Mouse (Mus musculus) layer of hippocampus, adult 2 months (tissue): ENCODE data around the gene Ncln. TPM values are rescaled to one million over a fixed set of nuclear protein-coding genes. Genes with fewer than 3 reads are reported as not detected.

Experiments used
- DNase-seq, 2 experiments: peaks; one replicate each; pipeline ENCODE4 v3.0.0; 2022; ENCODE audit warnings: low spot score in 2 of 2
- H3K27ac ChIP-seq: fragments of 200-600 bp; 2 replicates; pipeline ENCODE4 v1.8.1; 2022
- H3K4me3 ChIP-seq: fragments of 200-600 bp; 2 replicates; pipeline ENCODE4 v1.8.1; 2022; ENCODE audit warnings: mild to moderate bottlenecking
- CTCF ChIP-seq: fragments of 200-600 bp; conservative IDR thresholded peaks from 2 replicates; pipeline ENCODE4 v1.8.1; 2022; ENCODE audit warnings: antibody characterized with exemption, mild to moderate bottlenecking, moderate library complexity
- total RNA-seq, 2 experiments: library from RNA; stranded (reverse); gene quantifications; 2 replicates each; pipeline ENCODE4 v1.2.3; 2021

Ncln gene
- total RNA-seq, 2 experiments from 2014 or later: 83.1 to 93.5 TPM

DNA sequence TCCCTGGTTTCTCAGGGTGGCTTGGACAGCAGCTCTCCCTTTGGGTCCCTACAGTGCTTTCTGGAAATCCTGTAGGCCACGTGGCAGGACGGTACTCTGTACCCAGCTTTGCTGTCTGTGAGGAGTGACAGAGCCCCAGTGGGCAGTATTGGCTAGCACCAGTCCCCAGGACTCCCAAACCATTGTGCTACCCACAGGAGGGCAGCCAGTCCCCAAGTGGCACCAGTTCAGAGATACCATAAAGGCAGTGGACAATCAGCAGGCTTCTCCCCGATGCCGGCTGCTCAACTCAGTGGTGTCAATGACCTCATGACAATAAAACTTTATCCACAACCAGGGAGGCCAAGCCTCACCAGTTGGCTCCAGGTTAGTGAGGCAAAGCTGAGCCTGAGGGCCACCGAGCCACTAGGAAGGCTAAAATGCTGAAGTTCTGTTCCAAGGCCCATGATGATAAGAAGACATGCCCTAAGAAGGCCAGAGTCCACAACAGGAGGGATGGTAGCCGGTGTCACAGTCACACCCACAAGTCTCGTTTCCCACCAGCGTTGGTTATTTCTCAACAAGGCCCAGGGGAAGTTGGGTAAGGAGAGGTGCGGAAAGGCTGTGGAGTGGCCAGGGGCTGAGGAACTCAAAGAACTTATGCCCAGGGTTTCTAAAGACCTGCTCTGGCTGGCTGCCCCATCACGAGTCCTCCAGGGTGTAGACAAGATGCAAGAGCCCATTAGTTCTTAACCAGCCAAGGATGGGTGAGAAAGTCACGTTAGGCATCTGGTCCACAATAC, 1.7 kb downstream of the Ncln start:
- no peak for TF ChIP-seq CTCF
- no peak overlapping the region for H3K4me3 ChIP-seq
- H3K27ac ChIP-seq: no peak overlapping the region
- no peak for DNase-seq

DNA sequence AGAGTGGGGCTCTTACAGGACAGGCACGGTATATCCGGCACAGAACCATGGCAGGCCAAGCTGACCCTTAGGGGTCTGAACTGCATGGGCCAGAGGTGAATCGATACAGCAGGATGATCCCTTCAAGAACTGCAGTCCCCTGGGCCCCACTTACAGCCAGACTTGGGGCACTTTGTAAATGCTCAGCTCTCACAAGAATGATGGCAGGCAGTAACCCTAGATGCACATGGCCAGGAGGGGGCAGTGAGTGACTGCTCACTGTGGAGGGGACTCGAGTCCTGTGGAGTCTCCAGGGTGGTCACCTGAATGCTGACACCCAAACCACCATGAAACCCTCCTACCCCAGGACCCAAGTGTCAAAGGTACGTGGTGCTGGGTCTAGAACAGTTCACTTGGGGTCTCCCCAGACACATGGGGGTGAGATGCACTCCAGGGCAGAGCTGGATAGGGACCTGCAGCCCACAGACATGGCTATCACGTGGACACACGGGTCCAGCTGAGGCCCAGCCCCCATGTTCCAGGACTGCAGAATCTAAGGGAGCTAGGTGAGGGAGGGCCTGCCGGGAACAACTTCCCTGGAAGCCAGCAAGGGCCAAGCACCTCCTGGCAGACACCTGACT, 2.5 kb downstream of the Ncln start:
- DNase-seq: no peak
- Histone ChIP-seq H3K4me3 (no peak overlapping the region), H3K27ac (no peak overlapping the region)
- peak; percentile 47 for TF ChIP-seq CTCF

DNA sequence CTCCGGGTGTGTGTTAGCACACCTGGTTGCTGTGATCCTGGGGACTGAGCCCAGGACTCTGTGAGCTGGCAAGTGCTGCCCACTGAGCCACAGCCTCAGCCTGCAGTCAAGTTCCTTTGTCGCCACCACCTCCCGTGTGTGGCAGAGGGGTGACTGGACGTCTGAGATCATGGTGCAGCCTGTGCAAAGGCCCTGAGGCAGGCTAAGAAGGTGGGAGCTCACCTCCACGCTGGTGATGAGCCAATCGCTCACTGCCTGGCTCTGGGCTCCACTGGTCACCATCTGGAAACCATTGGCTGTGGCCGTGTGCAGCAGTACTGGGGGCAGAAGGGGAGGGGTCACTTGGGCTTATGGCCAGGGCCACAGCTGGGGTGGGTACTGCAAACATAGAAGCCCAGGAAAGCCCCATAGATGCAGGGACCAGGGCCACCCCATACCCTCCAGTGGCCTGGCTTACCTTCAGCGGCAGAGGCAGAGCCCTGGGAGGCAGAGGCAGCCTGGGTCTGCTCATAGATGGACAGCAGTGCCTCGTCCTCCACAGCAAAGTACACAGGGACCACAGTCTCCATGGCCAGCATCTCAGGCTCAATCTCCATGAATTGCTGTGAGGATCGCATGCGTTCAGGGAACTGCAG, 3.5 kb downstream of the Ncln start:
- DNase-seq: no peak
- Histone ChIP-seq H3K4me3 (no peak overlapping the region), H3K27ac (no peak overlapping the region)
- TF ChIP-seq CTCF: no peak

DNA sequence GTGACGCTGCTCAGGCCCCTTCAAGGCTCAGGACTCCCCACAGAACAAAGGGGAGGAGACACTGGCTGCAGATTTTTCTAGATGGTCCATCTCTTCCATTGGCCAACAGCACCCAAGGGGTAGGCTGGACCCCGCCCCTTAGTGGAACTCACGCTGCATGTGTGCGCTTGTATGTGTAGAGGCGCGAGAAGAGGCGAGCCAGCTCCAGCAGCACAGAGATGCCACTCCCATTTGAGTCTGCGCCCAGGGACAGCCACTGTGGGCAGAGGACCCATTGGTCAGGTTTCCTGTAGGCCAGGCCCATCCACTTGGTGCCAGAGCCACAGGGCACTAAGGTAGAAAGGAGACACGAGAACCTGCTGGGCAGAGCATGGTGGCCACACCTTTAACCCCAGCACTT, 5.2 kb downstream of the Ncln start:
- no peak for TF ChIP-seq CTCF
- Histone ChIP-seq H3K27ac (no peak overlapping the region), H3K4me3 (no peak overlapping the region)
- no peak for DNase-seq

DNA sequence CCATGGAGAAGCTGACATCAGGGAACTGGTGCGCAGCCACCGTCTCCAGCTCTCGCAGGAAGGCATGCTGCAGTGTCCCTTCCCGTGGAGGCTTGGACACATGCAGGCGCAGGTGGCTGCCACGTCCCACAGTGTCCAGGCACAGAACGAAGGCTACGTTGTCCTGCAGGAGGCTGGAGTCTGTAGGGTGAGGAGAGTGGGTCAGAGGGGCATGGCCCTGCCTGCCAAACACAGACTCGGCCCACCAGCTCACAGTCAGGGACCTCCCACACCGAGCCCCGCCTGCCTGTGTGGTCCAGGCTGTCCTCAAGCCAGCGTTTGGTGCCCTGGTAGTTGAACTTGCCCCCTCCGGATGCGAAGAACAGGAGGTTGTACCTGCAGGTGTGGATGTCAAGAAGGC, 6.3 kb downstream of the Ncln start:
- DNase-seq: no peak
- Histone ChIP-seq H3K4me3 (no peak overlapping the region), H3K27ac (no peak overlapping the region)
- no peak for TF ChIP-seq CTCF

DNA sequence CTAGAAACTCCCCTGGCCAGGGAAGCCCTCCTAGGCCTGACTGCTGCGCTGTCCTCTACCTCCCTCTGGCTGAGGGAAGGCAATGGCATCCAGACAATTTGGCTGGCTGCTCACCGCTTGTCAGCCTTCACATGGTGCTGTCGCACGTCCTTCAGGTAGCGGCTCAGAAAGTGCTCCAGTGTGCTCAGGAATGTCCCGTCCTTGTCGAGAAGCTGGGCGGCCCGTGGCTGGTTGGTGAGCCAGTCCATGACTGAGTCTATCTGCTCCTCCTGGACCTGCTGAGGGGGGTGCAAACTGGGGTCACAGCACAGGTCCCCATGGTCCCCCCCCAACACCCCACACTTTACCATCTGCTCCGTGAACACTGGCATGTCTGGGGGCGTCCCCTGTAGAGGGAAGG, 8.1 kb downstream of the Ncln start:
- H3K27ac ChIP-seq: no peak overlapping the region
- no peak for DNase-seq
- H3K4me3 ChIP-seq: no peak overlapping the region
- 0 out of 2 replicates have a peak, but pooled peaks have one; percentile 22 for TF ChIP-seq CTCF

DNA sequence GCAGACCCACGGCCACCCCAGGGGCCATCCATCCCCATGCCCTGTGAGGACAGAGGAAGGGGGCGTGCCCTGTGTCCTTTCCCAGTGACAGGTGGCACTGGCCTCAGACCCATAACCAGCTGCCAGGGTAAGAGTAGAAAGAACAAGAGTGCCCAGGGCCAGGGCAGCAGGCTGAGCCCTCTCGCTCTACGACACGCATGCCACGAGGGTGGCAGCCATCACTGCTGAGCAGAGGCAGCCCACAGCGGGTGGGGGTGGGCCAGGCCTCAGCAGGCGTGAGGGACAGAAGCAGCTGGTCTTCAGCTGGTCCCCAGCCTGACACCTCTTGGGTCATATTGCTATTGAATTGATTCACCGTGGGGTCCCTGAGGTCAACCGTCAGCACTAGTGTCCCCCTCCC, 9.7 kb downstream of the Ncln start:
- DNase-seq: no peak
- H3K27ac ChIP-seq: no peak overlapping the region
- H3K4me3 ChIP-seq: no peak overlapping the region
- TF ChIP-seq CTCF: no peak

DNA sequence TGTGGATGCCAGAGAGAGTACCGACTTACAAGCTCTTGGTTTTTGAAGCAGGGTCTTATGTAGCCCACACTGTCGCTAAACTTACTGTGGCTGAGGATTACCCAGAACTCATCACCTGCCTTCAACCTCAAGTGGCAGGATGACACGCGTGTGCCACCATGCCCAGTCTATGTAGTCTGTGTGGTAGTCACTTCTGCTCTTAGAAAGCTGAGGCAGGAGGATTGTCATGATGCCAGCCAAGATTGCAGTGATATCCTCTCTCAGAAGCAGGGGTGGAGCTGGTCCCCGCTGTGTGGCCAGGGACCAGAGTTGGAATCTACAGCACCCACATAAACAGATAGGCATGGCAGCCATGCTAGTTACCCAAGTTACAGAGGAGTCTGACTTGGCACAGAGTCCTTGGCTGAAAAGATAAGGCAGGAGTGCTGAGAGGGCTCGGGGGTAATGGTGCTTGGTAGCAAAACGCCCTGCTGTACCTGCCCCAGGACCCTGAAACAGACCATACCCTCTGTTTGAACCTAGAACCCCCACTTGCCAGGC, 10.6 kb downstream of the Ncln start:
- TF ChIP-seq CTCF: no peak
- Histone ChIP-seq H3K4me3 (no peak overlapping the region), H3K27ac (peak overlapping the region; percentile 23; the same call in 1 of the 2 replicates)
- no peak for DNase-seq

DNA sequence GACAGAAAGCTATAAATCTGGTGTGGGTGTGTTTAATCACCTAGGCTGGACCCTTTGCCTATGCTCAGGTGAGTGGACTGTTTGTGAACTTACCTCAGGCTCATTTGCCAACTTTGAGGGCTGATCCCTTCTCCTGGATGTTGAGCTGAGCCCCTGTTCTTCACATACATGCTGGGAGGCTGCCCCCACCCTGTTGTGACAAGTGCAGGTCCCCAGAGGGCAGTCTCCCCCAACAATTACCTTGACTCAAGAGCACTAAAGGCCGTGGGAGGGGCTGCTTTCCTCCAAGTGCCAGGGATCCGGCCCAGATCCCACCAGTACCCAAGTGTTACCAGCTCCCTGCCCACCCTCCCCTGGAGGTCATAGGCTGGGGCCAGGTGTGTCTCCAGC, 11.1 kb downstream of the Ncln start:
- H3K27ac ChIP-seq: peak overlapping the region; percentile 73
- no peak for DNase-seq
- H3K4me3 ChIP-seq: no peak overlapping the region
- peak; percentile 60 for TF ChIP-seq CTCF

DNA sequence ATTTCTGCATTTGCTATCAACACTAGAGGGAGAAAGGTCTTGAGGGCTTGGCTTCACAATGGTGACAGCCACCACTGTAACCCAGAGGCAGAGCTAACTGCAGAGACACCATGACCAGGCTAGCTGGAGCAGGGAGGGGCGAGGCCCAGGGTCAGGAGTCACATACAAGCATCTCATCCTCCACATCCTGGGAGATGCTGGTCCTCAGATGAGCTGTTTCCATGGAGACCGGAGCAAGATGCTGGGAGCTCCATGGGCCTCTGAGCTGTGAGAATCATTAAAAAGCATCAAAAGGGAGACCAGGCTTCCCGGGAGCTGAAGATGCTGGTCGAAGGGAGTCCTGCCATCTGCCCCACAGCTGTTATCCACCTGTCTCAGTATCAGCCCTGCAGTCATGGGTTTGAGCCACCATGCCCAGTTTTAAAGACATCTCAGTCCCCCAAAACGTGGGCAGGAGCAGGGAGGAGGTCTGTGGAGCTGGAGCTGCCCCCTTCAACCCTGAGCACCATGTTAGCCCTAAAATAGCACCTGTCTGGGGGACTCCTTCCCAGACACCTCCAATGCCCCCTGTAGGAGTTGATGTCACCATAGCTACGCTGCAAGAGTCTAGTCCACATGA, 11.6 kb downstream of the Ncln start:
- DNase-seq: no peak
- peak overlapping the region; percentile 73 for H3K27ac ChIP-seq

DNA sequence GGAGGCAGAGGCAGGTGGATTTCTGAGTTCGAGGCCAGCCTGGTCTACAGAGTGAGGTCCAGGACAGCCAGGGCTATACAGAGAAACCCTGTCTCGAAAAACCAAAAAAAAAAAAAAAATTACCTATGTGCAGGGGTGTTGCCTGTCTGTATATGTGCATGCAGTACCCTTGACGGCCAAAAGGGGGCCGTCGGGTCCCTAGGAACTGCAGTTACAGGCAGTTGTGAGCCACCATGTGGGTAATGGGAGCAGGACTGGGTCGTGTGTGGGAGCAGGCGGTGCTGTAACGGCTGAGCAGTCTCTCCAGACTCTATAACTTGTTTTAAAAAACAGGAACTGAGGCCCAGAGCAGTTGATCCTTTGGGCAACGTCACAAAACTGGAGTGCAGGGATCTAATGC, 12.2 kb downstream of the Ncln start:
- Histone ChIP-seq H3K4me3 (no peak overlapping the region), H3K27ac (peak overlapping the region; percentile 73)
- peak; percentile 72 for TF ChIP-seq CTCF
- DNase-seq: peak in 1 of 2 experiments; percentile 48

More for the DNA sequence above, 11.6 kb downstream of the Ncln start:
- TF ChIP-seq CTCF: no peak
- H3K4me3 ChIP-seq: no peak overlapping the region

DNA sequence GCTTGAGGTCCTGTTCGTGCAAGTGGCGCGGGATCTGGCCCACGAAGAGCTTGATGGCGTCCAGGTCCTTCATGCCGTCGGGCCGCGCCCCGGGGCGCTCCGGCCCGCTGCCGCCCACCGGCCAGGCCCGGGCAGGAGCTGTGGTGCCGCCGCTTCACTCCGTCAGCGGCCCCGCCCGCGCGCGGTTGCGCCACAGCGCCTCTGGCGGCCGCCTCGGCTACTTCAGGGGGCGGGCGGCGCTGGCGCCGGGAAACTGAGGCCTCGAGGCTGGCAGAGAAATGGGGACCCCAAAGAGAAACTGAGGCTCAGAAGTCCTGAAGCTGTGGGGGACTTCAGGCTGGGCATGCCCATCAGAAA, 13.7 kb downstream of the Ncln start, which contains the start of gene Celf5:
TSS of gene Celf5 (minus strand) at position 177 of the 357 bp plus-strand sequence.
- Histone ChIP-seq H3K4me3 (peak within 1 kb of the TSS; percentile 77), H3K27ac (peak within 1 kb of the TSS; percentile 99)
- TF ChIP-seq CTCF: peak; percentile 82
- peak in 1 of 2 experiments; percentile 78 for DNase-seq
